Mouse (Mus musculus) T-helper 17 cell (primary cell): ENCODE data around the gene Med25.

Source experiments
- in situ Hi-C, 2 experiments: fragments of 300-600 bp; cut with MboI, MseI; formaldehyde crosslinking; loops; 1 replicate in 1 of 2; 2 replicates in 1 of 2; pipeline ENCODE4 v1.15.1; 2025; ENCODE audit warnings: high pct_unique_total_duplicates in 2 of 2

Med25 gene

GRCm38 (mm10) chr7:44892276-44892921 lies at the start of gene Med25:
Med25 (minus strand) TSS chr7:44892712.
- in situ Hi-C loops: no loop called here

- in situ Hi-C loops: no loop called here
These were observed 46.2 kb upstream of the Med25 start for GRCm38 (mm10) chr7:44938680-44939079.

DNA sequence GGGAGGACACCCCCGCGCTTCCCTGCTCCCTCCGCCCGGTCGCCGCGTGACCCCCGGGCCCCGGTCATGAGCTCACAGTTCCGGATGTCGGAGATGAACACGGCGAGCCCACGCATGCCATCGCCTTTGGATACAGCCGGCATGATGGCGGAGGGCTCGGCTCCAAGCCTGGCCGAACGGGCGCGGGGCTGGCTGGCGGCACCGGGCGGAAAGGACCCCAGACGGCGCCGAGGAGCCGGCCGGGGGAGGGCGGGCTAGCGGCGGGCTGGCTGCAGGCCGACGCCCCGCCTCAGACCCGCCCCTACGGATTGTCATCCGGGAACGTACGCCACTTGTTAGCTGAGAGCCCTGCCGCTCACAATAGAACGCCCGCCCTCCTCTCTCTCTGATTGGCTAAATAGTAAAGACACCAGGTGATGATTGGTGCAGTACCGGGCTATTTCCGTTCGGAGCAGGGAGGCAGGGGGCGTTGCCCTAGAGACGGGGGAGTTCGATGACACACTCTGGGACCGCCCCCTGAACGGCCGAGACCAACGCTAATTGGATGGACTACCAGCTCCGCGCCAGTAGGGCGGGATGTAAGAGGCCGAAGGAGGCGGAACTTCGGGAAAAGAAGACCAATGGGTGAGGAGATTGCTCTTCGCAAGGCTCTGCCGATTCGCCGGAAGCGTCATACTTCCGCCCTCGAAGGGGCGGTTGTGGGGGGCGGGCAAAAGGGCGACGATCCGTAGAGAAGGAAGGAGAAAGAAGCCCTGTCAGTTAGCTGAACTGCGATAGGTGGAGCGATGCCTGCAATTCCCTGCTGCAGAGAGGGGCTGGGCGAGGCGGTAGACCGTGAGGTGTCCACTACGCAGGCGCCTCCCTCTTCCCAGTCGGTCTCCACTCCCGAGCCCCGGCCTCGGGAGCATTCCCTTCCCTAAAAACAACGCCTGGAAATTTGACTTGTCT lies 37.0 kb upstream of the Med25 start, which contains the start of gene Ap2a1:
Ap2a1 (minus strand) TSS at position 293 of the 948 bp plus-strand sequence.
- in situ Hi-C loops: no loop called here

DNA sequence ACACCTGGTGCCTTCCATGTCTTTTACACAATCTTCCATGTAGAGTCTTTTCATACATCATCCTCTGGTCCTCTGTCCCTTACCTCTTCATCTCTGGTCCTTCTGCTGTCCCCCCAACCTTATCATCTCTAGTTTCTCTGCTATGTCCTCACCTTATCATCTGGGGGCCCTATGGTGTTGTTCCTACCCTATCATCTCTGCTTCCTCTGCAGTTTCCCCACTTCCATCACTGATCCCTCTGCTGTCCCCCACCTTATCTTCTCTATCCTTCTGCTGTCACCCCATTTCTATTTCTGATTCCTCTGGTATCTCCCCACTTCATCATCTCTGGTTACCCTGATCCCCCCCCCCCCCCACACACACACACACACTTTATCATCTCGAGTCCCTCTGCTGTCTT lies 36.1 kb upstream of the Med25 start:
- in situ Hi-C loops: no loop called here

- in situ Hi-C loops: no loop called here
These were observed 33.0 kb upstream of the Med25 start for GRCm38 (mm10) chr7:44925468-44925867.

DNA sequence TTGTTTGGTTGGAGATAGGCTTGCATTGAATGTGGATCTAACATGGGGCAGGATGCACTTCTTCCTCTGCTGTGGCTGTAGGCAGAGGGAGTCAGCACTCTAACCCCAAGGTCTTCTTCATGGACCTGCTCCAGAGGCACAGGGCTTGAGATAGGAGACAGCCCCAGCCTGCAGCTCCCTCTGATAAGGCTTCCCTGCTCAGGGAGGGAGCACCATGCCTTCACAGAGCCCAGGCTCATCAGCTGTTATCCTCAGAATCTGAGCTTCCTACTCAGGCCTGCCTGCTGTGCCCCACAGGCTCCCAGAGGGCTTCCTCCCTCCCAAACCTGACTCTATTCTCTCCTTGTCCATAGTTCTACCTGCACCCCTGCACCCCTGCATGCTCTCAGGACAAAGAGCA lies 30.0 kb upstream of the Med25 start:
- in situ Hi-C loops: no loop called here

DNA sequence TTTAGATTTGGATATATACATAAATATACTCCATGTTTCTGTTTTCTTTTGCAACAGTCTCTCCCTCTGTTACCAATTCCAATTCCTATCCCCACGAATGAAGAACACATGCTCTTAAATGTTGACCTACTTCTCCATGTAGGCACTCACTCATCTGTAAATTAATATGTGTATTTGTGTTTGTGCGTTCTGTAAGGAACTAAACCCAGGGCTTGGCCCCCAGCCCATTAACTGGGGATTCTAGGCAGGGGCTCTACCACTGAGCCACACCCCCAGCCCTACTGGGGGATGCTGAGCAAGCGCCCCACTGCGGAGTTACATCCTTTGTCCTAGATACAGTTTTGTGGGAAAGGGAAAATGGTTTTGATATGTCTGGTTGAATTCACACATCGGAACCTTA lies 26.6 kb upstream of the Med25 start:
- in situ Hi-C loops: loop anchor here in 1 of 2 experiments (10.0 kb wide), 1 partner anchor 346 kb away; no protein-coding TSS in a partner anchor

- in situ Hi-C loops: loop anchor here in 1 of 2 experiments (10.0 kb wide), 1 partner anchor 347 kb away; no protein-coding TSS in a partner anchor
These were observed 25.7 kb upstream of the Med25 start for GRCm38 (mm10) chr7:44918219-44918618.

DNA sequence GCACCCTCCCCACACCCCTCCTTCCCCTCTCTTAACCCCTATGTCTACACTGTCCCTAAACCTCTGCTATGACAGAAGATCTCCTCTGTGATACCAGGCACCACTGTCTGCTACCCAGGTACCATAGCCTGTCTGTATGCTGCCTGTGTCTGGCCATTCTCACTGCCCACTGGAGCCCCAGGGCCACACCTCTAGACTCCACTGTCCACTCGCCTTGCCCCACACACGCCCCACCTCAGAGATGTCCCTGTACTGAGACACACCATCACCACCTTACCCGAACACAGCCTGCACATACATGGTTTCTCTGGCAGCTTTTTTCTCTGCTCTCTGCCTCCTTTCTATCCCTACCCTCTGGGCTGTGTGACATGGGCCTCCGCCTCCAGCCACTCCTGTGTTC lies 24.4 kb upstream of the Med25 start:
- in situ Hi-C loops: loop anchor here in 1 of 2 experiments (10.0 kb wide), 1 partner anchor 348 kb away; no protein-coding TSS in a partner anchor

- in situ Hi-C loops: loop anchor here in 1 of 2 experiments (10.0 kb wide), 1 partner anchor 349 kb away; no protein-coding TSS in a partner anchor
These were observed 23.7 kb upstream of the Med25 start for GRCm38 (mm10) chr7:44916191-44916590.

- in situ Hi-C loops: loop anchor here in 1 of 2 experiments (10.0 kb wide), 1 partner anchor 349 kb away; no protein-coding TSS in a partner anchor
These were observed 22.8 kb upstream of the Med25 start for GRCm38 (mm10) chr7:44915314-44915713.

- in situ Hi-C loops: loop anchor here in 1 of 2 experiments (5.0 to 10.0 kb wide), 2 partner anchors 48 to 350 kb away; no protein-coding TSS in a partner anchor
These were observed 21.9 kb upstream of the Med25 start for GRCm38 (mm10) chr7:44914396-44914795.

DNA sequence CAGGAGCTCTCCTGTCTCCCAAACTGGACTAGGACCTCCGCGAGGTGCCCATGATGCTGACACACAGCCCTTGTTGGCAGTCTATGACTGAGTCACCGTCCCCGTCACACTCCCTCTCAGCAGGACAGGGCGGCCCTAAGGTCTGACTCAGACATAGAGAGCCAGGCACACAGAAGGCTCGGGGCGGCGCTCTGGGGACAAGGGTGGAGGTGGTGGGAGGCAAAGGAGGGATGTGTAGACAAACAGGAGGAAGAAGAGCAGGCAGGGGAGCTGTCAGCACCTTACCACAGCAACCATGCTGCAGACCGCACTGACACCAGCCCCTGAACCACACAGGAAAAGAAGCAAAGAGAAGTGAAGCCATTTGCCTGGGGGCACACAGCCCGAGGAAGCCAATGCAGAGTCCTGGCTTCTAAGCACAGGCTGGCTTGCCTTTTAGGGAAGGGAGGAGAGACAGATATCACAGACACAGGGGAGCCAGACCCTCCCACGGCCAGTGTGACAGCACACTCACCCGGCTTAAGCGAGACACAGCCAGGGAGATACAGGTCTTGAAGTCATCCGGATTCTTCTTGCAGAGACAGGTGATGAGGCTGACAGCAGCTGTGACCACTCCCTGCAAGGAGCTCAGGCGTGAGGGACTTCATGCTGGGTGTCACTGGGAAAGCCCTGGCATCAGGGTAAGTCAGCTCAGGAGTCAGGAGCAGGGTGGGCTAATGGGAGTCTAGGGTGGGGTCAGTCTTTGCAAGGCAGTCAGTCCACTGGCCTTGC lies 16.4 kb upstream of the Med25 start:
- in situ Hi-C loops: no loop called here

DNA sequence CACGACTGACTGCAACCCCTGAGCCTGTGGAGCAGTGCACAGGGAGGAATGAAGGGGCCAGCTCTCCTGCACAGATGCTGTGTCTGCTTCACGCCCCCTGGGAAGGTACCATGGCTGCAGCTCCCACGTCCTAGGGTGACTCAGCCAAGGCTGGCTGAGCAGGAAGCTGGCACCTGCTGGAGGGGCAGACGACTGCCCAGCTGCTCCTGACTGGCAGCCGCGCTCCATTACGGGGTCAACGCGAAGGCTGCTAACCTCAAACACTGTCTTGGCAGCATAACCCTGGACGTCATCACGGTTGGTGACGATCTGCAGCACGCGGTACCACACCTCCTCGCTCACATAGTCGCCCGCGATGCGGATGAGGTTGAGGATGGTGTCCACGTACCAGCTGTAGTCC lies 12.9 kb upstream of the Med25 start:
- in situ Hi-C loops: no loop called here

DNA sequence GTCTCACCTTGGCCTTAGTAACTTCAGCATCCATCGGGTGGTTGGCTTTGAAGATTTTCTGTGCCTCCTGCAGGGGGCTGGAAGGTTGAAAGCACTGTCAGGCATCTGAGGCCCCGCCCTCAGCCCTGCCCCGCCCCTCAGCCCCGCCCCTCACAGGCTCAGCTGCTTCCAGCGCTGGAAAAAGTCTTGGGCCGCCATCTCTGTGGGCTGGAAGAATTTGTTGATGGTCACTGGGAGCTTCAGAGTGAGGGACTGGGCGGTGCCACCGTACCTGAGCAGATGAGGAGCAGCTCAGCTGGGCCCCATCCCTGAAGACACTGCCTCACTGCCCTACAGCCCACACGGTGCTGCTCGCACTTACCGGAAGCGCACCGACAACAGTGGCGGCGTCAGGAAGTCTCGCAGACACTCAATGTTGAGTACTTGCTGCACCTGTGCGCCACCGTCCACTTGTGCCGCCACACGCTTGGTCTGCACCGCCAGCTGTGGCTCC lies 8.8 kb upstream of the Med25 start:
- in situ Hi-C loops: no loop called here

- in situ Hi-C loops: no loop called here
These were observed 8.1 kb upstream of the Med25 start for GRCm38 (mm10) chr7:44900632-44901031.

GRCm38 (mm10) chr7:44898607-44899006 lies 6.1 kb upstream of the Med25 start:
- in situ Hi-C loops: no loop called here

- in situ Hi-C loops: no loop called here
These were observed 4.0 kb upstream of the Med25 start for GRCm38 (mm10) chr7:44896499-44896898.

DNA sequence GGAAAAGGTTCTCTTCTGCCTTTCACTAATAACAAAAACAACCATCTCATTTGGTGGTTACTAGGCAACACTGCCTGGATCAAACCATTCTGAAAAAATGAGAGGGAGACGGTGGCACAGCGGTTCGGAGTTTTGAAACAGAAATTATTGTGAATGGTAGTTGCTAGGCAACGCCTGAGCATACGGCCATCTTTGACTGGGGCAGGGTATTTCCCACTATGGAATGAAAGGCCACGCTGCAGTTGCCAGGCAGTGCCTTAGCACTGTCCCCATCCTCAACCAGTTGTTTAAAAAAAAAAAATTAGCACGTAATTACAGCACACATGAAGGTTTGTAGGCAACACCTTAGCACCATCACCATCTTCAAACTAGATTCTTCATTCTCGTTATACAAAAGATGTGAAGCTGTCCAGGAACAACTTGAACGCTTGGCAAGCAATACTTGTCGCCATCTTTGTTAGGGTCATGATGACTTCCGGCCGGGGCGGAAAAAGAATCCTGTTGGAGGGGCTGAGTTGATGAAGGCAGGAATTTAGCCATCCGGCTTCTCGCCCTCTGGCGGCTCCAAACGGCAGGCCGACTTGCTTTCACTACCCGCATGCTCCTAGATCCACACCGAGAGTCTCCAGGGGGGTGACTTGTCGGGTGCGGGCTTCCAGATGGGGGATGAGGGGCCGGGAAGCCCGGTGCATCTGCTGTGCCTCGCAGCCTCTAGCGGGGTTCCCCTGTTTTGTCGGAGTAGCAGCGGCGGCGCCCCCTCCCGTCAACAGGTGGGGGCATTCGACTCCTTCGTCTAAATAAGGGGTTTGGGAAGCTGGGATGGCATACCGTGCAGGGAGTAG lies 3.3 kb upstream of the Med25 start, which contains the start of gene Fuz:
Fuz (plus strand) TSS at position 487 of the 842 bp plus-strand sequence.
- in situ Hi-C loops: no loop called here

DNA sequence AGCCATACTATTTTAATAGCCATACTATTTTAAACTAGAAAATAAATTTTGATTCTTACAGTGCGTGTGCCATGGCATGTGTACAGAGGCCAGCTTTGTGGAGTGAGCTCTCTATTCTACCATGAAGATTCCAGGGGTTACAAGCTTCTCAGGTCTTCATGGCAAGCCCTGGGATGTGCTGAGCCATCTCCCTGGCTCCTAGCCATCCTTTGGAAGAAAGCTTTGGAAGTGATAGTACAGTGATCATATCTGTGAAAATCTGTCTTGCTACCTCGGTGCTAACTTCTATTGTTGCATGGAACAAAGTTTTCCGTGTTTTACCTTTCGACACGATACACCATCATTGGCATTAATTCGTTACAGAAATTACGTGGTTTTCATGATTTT lies 2.7 kb upstream of the Med25 start:
- in situ Hi-C loops: no loop called here
